In the genomic region with DNA sequence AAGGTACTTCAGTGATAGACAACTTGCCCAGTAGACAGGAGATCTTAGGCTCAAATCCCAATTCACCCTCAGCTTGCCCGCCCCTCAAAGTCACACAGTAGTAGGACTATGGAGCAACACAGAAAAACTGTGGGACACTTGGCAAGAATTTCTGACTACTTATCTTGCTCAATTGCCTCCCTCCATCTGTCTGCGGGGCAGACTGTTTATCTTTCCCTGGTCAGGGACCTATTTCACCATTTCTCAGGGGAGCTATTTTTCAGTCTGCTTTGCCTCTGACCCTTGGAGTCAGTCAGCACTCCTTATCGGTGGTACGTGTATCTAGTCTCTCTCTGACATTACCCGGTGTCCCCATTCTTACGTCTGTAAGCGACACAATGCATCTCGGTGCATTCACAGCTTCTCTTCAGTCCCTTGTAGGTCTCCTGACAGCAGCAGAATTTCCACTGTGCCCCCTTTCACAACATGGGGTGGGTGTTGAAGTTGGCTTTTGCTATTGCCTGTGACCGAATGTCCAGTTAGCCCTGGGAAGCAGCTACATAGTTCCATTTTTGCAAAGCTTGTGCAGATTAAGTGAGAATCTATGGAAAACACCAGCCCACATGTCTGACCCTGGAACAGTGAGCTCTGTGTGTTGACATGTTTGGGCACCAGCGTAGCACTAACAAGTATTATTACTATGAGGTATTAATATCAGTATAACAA, we compare ENCODE assay signal across 24 mouse cellular contexts. TPM values are rescaled to one million over a fixed set of nuclear protein-coding genes. Genes with fewer than 3 reads are reported as not detected.
DNase-seq lines count a peak whose midpoint lies in the region; ATAC-seq lines count a peak whose summit lies in the region.
"Had no signal": no experiment of that assay in that cellular context is flagged by ENCODE, and none has a peak within 500 bp of the region (broad histone marks: within the 10 kb centered on the region; RNA-seq: fewer than 3 reads in every experiment).

No protein-coding gene starts in this region.

- H3K4me1 ChIP-seq in intestine, embryonic 16.5 days (ENCODE audit: control insufficient read depth, insufficient read depth, low read length) = peaks cover 2% of the 10 kb centered on the region; the same call in 1 of the 2 replicates
- H3K4me1 ChIP-seq: megakaryocyte, embryonic 14.5 days had no signal

- peak; percentile 64 for ATAC-seq in intestine, embryonic 16.5 days
- ATAC-seq: activated CD4-positive, CD25-positive, alpha-beta regulatory T cell, adult 4 months; midbrain, embryonic 16.5 days; Patski had no signal

- no peaks in the 10 kb centered on the region for H3K27me3 ChIP-seq in intestine, embryonic 16.5 days (replicated peaks; ENCODE audit: control insufficient read depth, insufficient read depth, low read length)
- H3K27me3 ChIP-seq: hindbrain, embryonic 12.5 days; limb, embryonic 12.5 days; Patski had no signal

- no peak overlapping the region for H3K4me3 ChIP-seq in intestine, embryonic 16.5 days (ENCODE audit: low read length)
- H3K4me3 ChIP-seq: hindbrain, embryonic 12.5 days; layer of hippocampus, adult 2 months; left cerebral cortex, adult 2 months; limb, embryonic 12.5 days; megakaryocyte, embryonic 14.5 days had no signal

- no peak overlapping the region for H3K4me2 ChIP-seq in intestine, embryonic 16.5 days (ENCODE audit: low read depth, low read length)
- H3K4me2 ChIP-seq: hindbrain, embryonic 12.5 days; limb, embryonic 12.5 days had no signal

- H3K27ac ChIP-seq in intestine, embryonic 16.5 days (ENCODE audit: low read length) = no peak overlapping the region
- H3K27ac ChIP-seq: hindbrain, embryonic 12.5 days; kidney, postnatal 0 days; layer of hippocampus, adult 2 months; left cerebral cortex, adult 2 months; limb, embryonic 12.5 days had no signal

- H3K9me3 ChIP-seq in intestine, embryonic 16.5 days (ENCODE audit: control insufficient read depth, low read length) = no peaks in the 10 kb centered on the region
- H3K9me3 ChIP-seq: hindbrain, embryonic 12.5 days; limb, embryonic 12.5 days had no signal

- no peaks in the 10 kb centered on the region for H3K36me3 ChIP-seq in intestine, embryonic 16.5 days (ENCODE audit: control insufficient read depth, insufficient read depth, low read length)
- H3K36me3 ChIP-seq: hindbrain, embryonic 12.5 days; limb, embryonic 12.5 days had no signal

- 62% methylated on average over 10 of the region's 10 CpGs for whole genome bisulfite sequencing in intestine, embryonic 16.5 days

- peak; percentile 19 to 20 for DNase-seq in cerebellum, postnatal 10 days
- no peak for DNase-seq in cerebellum, postnatal 14 days
- DNase-seq in NIH3T3 (ENCODE audit: low read depth) = peak; percentile 23
- peak; percentile 22 for DNase-seq in lung, postnatal 14 days
- DNase-seq in embryo, embryonic 10.5 days (ENCODE audit: low spot score) = no peak
- no peak for DNase-seq in frontal cortex, postnatal 36 days (ENCODE audit: low spot score in 2 of 2)
- DNase-seq in ovary, postnatal 14 days (ENCODE audit: low spot score) = no peak
- DNase-seq: B cell, adult 2 months; cerebellum, adult 18-20 months; gastrocnemius, postnatal 25 days; right cerebral cortex, postnatal 14 days had no signal

- H3K9ac ChIP-seq in intestine, embryonic 16.5 days (ENCODE audit: low read depth, low read length) = no peak overlapping the region
- H3K9ac ChIP-seq: hindbrain, embryonic 12.5 days; limb, embryonic 12.5 days had no signal

RNA-seq across cellular contexts. Expression of a gene that starts 7.6 kb away (rescaled TPM):
- polyA plus RNA-seq in intestine, embryonic 16.5 days (2015; fragmentation: Nextera tagmentation; extraction: Ambion mirVana) = 0.10 and 0.11 TPM in 2 replicates
- polyA plus RNA-seq: activated CD4-positive, CD25-positive, alpha-beta regulatory T cell, adult 4 months; heart, postnatal 0 days; limb, embryonic 12.5 days; midbrain, embryonic 16.5 days; neural tube, embryonic 11.5 days; Patski; spleen, adult 2 months had no signal

RNA-seq across cellular contexts. Expression of a gene that starts 48.4 kb away (rescaled TPM):
- polyA plus RNA-seq in intestine, embryonic 16.5 days (2015; fragmentation: Nextera tagmentation; extraction: Ambion mirVana) = 0.33 and 0.47 TPM in 2 replicates
- polyA plus RNA-seq: activated CD4-positive, CD25-positive, alpha-beta regulatory T cell, adult 4 months had no signal

RNA-seq across cellular contexts. Expression of a gene that starts 59.8 kb away (rescaled TPM):
- 46.2 and 59.7 TPM in 2 replicates for polyA plus RNA-seq in intestine, embryonic 16.5 days (2015; fragmentation: Nextera tagmentation; extraction: Ambion mirVana)

Comparison
In these comparisons a context has a peak if more than half of its experiments do, and no peak if none do; other contexts are left out.
1. DNase-seq: peak in cerebellum, postnatal 10 days (2 of 2), NIH3T3 (single experiment) and lung, postnatal 14 days (single experiment); none in cerebellum, postnatal 14 days (0 of 2), embryo, embryonic 10.5 days (single experiment), frontal cortex, postnatal 36 days (0 of 2) and ovary, postnatal 14 days (single experiment).